Mouse (Mus musculus): ENCODE measurements around the gene Kcnt2. TPM values are rescaled to one million over a fixed set of nuclear protein-coding genes. Genes with fewer than 3 reads are reported as not detected.

Kcnt2 gene
- 1.9 and 2.7 TPM in 2 replicates for polyA plus RNA-seq (2014; fragmentation: Nextera tagmentation; extraction: Ambion mirVana)

- WGBS, result 1% methylated on average over 21 of the region's 21 CpGs
- Histone ChIP-seq H3K27ac (ENCODE audit: low read depth, low read length) (no peak within 1 kb of the TSS), H3K27me3 (replicated peaks; ENCODE audit: control insufficient read depth, insufficient read depth, low read length) (no peaks in the 10 kb centered on the region), H3K4me2 (ENCODE audit: low read length) (peak within 1 kb of the TSS; percentile 83), H3K9me3 (replicated peaks; ENCODE audit: control insufficient read depth, low read length) (no peaks in the 10 kb centered on the region), H3K9ac (ENCODE audit: low read length) (peak within 1 kb of the TSS; percentile 68), H3K4me3 (ENCODE audit: low read depth, low read length) (peak within 1 kb of the TSS; percentile 52), H3K36me3 (ENCODE audit: control insufficient read depth, insufficient read depth, low read length) (no peaks in the 10 kb centered on the region), H3K4me1 (ENCODE audit: control insufficient read depth, insufficient read depth, low read length) (peaks cover 6% of the 10 kb centered on the region; the same call in 1 of the 2 replicates)
- peak; percentile 75 for ATAC-seq
- DNase-seq (ENCODE audit: low spot score), result peak; percentile 37
These were observed at the start of gene Kcnt2 for GRCm38 (mm10) chr1:140245876-140246597. TSS of gene Kcnt2 (plus strand) at chr1:140246158.

DNA sequence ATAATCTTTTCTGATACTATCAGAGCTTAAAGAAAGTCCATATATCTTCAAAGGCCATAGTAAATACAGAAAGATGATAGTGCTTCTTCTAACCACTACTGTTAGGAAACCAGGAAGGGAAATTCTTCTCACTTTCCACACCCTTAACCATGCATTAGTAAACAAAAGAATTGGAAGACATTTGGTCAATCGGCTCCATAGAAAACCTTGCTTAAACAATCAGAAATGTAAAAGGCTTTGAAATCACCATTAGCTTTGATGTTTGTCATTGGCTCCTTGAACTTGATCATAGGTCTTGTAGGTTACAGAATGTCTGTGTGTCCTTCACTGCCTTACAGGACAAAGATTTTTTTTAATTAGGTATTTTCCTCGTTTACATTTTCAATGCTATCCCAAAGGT, 40.6 kb upstream of the Kcnt2 start:
- 71% methylated on average over 2 of the region's 2 CpGs for WGBS
- ATAC-seq, result no peak
- no peak overlapping the region for H3K4me3 ChIP-seq (ENCODE audit: low read depth, low read length)

DNA sequence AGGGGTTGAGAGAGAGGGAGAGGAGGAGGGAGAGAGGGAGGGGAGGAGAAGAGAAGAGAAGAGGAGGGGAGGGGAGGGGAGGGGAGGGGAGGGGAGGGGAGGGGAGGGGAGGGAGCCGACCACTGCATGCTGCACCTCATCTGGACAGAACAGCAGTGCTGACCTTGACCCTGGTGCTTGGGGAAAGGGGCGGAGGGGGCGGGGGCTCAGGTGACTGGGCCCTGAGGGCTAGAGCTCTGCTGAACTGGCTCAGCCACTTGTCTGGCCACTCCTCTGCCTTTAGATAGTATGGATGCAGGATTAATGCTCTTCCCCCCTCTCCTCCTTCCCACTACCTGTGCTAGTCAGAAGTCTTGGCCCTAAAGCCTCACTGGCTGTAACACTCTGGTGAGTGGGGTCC, 20.7 kb upstream of the Kcnt2 start:
- H3K9ac ChIP-seq (ENCODE audit: low read length), result no peak overlapping the region
- H3K36me3 ChIP-seq (ENCODE audit: control insufficient read depth, insufficient read depth, low read length), result no peaks in the 10 kb centered on the region
- ATAC-seq (no peak), DNase-seq (ENCODE audit: low spot score) (no peak)
- no peaks in the 10 kb centered on the region for H3K27me3 ChIP-seq (replicated peaks; ENCODE audit: control insufficient read depth, insufficient read depth, low read length)
- H3K4me2 ChIP-seq (ENCODE audit: low read length), result no peak overlapping the region
- H3K27ac ChIP-seq (ENCODE audit: low read depth, low read length), result no peak overlapping the region
- no peaks in the 10 kb centered on the region for H3K9me3 ChIP-seq (replicated peaks; ENCODE audit: control insufficient read depth, low read length)
- H3K4me1 ChIP-seq (ENCODE audit: control insufficient read depth, insufficient read depth, low read length), result no peaks in the 10 kb centered on the region
- H3K4me3 ChIP-seq (ENCODE audit: low read depth, low read length), result no peak overlapping the region
- WGBS, result 71% methylated on average over 3 of the region's 3 CpGs

More for the DNA sequence above, 40.6 kb upstream of the Kcnt2 start:
- Histone ChIP-seq H3K36me3 (ENCODE audit: control insufficient read depth, insufficient read depth, low read length) (no peaks in the 10 kb centered on the region), H3K9me3 (replicated peaks; ENCODE audit: control insufficient read depth, low read length) (no peaks in the 10 kb centered on the region), H3K9ac (ENCODE audit: low read length) (no peak overlapping the region), H3K27me3 (replicated peaks; ENCODE audit: control insufficient read depth, insufficient read depth, low read length) (no peaks in the 10 kb centered on the region), H3K4me1 (ENCODE audit: control insufficient read depth, insufficient read depth, low read length) (no peaks in the 10 kb centered on the region), H3K4me2 (ENCODE audit: low read length) (no peak overlapping the region), H3K27ac (ENCODE audit: low read depth, low read length) (no peak overlapping the region)
- no peak for DNase-seq (ENCODE audit: low spot score)

- Histone ChIP-seq H3K4me3 (ENCODE audit: low read depth, low read length) (no peak overlapping the region), H3K4me2 (ENCODE audit: low read length) (no peak overlapping the region), H3K36me3 (ENCODE audit: control insufficient read depth, insufficient read depth, low read length) (no peaks in the 10 kb centered on the region), H3K9me3 (replicated peaks; ENCODE audit: control insufficient read depth, low read length) (no peaks in the 10 kb centered on the region), H3K9ac (ENCODE audit: low read length) (no peak overlapping the region), H3K27ac (ENCODE audit: low read depth, low read length) (no peak overlapping the region), H3K27me3 (replicated peaks; ENCODE audit: control insufficient read depth, insufficient read depth, low read length) (no peaks in the 10 kb centered on the region), H3K4me1 (ENCODE audit: control insufficient read depth, insufficient read depth, low read length) (no peaks in the 10 kb centered on the region)
- ATAC-seq (no peak), DNase-seq (ENCODE audit: low spot score) (no peak)
- WGBS, result 80% methylated on average over 8 of the region's 8 CpGs
These were observed 19.3 kb upstream of the Kcnt2 start for GRCm38 (mm10) chr1:140226673-140227072.

DNA sequence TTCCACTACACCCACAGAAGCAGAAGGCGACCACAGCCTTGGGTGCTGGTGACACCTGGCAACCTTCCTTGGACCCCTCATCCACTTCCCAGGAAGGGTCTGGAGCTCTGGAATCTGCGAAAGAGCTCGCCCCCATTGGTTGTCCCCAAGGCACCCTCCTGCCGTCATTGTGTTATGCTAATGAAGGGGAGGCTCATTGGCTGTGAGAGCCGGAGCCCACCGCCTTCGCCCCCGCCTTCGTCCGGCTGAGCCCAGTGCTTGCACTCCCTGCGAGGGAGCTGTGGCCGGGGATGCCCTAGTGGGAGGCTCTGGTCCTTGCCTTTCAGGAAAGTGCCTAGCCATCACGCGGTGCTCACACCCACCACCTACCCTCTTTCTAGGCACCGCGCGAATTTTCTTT, 493 bp upstream of the Kcnt2 start:
- H3K9me3 ChIP-seq (replicated peaks; ENCODE audit: control insufficient read depth, low read length), result no peaks in the 10 kb centered on the region
- H3K4me1 ChIP-seq (ENCODE audit: control insufficient read depth, insufficient read depth, low read length), result peaks cover 6% of the 10 kb centered on the region; the same call in 1 of the 2 replicates
- H3K4me3 ChIP-seq (ENCODE audit: low read depth, low read length), result peak overlapping the region; percentile 52
- no peaks in the 10 kb centered on the region for H3K27me3 ChIP-seq (replicated peaks; ENCODE audit: control insufficient read depth, insufficient read depth, low read length)
- no peaks in the 10 kb centered on the region for H3K36me3 ChIP-seq (ENCODE audit: control insufficient read depth, insufficient read depth, low read length)
- DNase-seq (ENCODE audit: low spot score), result peak; percentile 88
- ATAC-seq, result peak; percentile 99
- peak overlapping the region; percentile 68 for H3K9ac ChIP-seq (ENCODE audit: low read length)
- no peak overlapping the region for H3K27ac ChIP-seq (ENCODE audit: low read depth, low read length)
- peak overlapping the region; percentile 83 for H3K4me2 ChIP-seq (ENCODE audit: low read length)
- WGBS, result 1% methylated on average over 17 of the region's 17 CpGs

DNA sequence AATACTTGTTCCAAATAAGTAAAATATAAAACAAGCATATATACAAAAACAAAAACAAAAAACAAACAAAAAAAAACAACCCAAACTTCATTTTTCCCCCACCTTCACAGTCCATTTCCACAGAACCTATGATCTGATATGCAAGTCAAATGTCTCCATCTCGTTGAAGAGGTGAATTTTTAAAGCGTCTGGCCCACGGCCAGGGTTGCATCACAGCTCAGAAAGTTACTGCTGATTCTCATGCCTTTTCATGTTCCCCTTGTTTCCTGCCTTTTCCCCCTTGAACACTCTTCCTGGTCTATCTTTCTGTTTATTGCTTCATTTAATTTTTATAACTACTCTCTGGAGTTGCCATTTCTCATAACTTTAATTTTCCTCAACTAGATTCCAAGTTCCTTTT, 18.7 kb downstream of the Kcnt2 start:
- Histone ChIP-seq H3K4me3 (ENCODE audit: low read depth, low read length) (no peak overlapping the region), H3K4me1 (ENCODE audit: control insufficient read depth, insufficient read depth, low read length) (0 out of 2 replicates have a peak, but pooled peaks cover 2% of the 10 kb centered on the region), H3K9ac (ENCODE audit: low read length) (no peak overlapping the region), H3K27ac (ENCODE audit: low read depth, low read length) (no peak overlapping the region), H3K27me3 (replicated peaks; ENCODE audit: control insufficient read depth, insufficient read depth, low read length) (no peaks in the 10 kb centered on the region), H3K4me2 (ENCODE audit: low read length) (no peak overlapping the region), H3K9me3 (replicated peaks; ENCODE audit: control insufficient read depth, low read length) (no peaks in the 10 kb centered on the region), H3K36me3 (ENCODE audit: control insufficient read depth, insufficient read depth, low read length) (no peaks in the 10 kb centered on the region)
- DNase-seq (ENCODE audit: low spot score) (no peak), ATAC-seq (no peak)
- 72% methylated on average over 3 of the region's 3 CpGs for WGBS

DNA sequence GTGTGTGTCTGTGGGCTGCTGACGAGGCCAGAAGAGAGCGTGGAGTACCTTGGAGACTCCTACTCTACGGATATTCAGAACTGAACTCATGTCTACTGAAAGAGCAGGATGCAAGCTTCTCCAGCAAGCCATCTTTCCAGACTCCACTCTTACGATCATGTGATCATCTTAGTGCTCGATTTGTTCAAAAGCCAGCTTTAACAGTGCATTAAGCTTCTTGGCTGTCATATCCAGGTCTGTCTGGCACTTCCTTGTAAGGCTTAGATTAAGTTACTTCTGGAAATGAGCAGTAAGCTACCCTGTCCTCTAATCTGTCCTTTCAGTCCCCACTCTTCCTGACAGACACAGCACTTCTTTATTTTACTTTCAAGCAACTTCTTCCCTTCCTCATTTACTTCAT, 20.1 kb downstream of the Kcnt2 start:
- ATAC-seq, result no peak
- peak; percentile 40 for DNase-seq (ENCODE audit: low spot score)
- H3K27ac ChIP-seq (ENCODE audit: low read depth, low read length), result no peak overlapping the region

GRCm38 (mm10) chr1:140266643-140267286, 20.8 kb downstream of the Kcnt2 start:
- H3K9ac ChIP-seq (ENCODE audit: low read length), result no peak overlapping the region
- H3K9me3 ChIP-seq (replicated peaks; ENCODE audit: control insufficient read depth, low read length), result no peaks in the 10 kb centered on the region
- no peak for ATAC-seq
- H3K4me1 ChIP-seq (ENCODE audit: control insufficient read depth, insufficient read depth, low read length), result 0 out of 2 replicates have a peak, but pooled peaks cover 2% of the 10 kb centered on the region
- no peak for DNase-seq (ENCODE audit: low spot score)
- WGBS, result 40% methylated on average over 8 of the region's 8 CpGs
- no peak overlapping the region for H3K27ac ChIP-seq (ENCODE audit: low read depth, low read length)
- H3K4me3 ChIP-seq (ENCODE audit: low read depth, low read length), result no peak overlapping the region
- no peaks in the 10 kb centered on the region for H3K36me3 ChIP-seq (ENCODE audit: control insufficient read depth, insufficient read depth, low read length)
- no peak overlapping the region for H3K4me2 ChIP-seq (ENCODE audit: low read length)
- H3K27me3 ChIP-seq (replicated peaks; ENCODE audit: control insufficient read depth, insufficient read depth, low read length), result no peaks in the 10 kb centered on the region

More for the DNA sequence above, 20.1 kb downstream of the Kcnt2 start:
- Histone ChIP-seq H3K4me1 (ENCODE audit: control insufficient read depth, insufficient read depth, low read length) (0 out of 2 replicates have a peak, but pooled peaks cover 2% of the 10 kb centered on the region), H3K36me3 (ENCODE audit: control insufficient read depth, insufficient read depth, low read length) (no peaks in the 10 kb centered on the region), H3K4me2 (ENCODE audit: low read length) (no peak overlapping the region), H3K27me3 (replicated peaks; ENCODE audit: control insufficient read depth, insufficient read depth, low read length) (no peaks in the 10 kb centered on the region), H3K9ac (ENCODE audit: low read length) (no peak overlapping the region), H3K4me3 (ENCODE audit: low read depth, low read length) (no peak overlapping the region), H3K9me3 (replicated peaks; ENCODE audit: control insufficient read depth, low read length) (no peaks in the 10 kb centered on the region)
- WGBS, result 75% methylated on average over 5 of the region's 5 CpGs

GRCm38 (mm10) chr1:140267288-140267687, 21.3 kb downstream of the Kcnt2 start:
- no peak for ATAC-seq
- Histone ChIP-seq H3K36me3 (ENCODE audit: control insufficient read depth, insufficient read depth, low read length) (no peaks in the 10 kb centered on the region), H3K27me3 (replicated peaks; ENCODE audit: control insufficient read depth, insufficient read depth, low read length) (no peaks in the 10 kb centered on the region), H3K9ac (ENCODE audit: low read length) (no peak overlapping the region), H3K4me3 (ENCODE audit: low read depth, low read length) (no peak overlapping the region), H3K9me3 (replicated peaks; ENCODE audit: control insufficient read depth, low read length) (no peaks in the 10 kb centered on the region), H3K4me2 (ENCODE audit: low read length) (no peak overlapping the region), H3K4me1 (ENCODE audit: control insufficient read depth, insufficient read depth, low read length) (0 out of 2 replicates have a peak, but pooled peaks cover 2% of the 10 kb centered on the region), H3K27ac (ENCODE audit: low read depth, low read length) (no peak overlapping the region)
- WGBS, result 61% methylated on average over 2 of the region's 2 CpGs
- no peak for DNase-seq (ENCODE audit: low spot score)
